Mouse (Mus musculus): ENCODE data around the gene Ccnd1.
A peak's percentile ranks its signal among the peaks of the same experiment; 100 is the strongest.
"Not testable (repeated sequence)": the region's sequence is repeated elsewhere in the genome, so short reads cannot be mapped to it uniquely, and the experiment has no call there.

Gene Ccnd1

DNA sequence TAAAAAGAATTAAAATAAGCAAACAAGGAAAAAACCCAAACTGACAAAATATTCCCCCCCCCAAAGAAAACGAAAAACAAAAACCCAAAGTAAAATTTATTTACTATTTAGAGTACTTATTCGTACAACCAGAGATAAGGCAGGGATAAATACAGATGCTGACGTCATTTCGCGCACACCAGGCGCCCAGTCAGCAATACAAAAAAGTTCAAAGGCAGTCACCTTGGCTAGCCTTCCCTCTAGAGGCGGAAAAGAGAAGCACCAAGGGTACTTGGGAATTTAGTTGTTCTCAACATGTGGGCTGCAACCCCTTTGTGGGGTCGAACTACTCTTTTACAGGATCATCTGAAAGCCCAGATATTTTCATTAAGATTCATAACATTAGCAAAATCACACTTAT lies 31.9 kb downstream of the Ccnd1 start:
- peak; percentile 48 for DNase-seq (ENCODE audit: low spot score)

DNA sequence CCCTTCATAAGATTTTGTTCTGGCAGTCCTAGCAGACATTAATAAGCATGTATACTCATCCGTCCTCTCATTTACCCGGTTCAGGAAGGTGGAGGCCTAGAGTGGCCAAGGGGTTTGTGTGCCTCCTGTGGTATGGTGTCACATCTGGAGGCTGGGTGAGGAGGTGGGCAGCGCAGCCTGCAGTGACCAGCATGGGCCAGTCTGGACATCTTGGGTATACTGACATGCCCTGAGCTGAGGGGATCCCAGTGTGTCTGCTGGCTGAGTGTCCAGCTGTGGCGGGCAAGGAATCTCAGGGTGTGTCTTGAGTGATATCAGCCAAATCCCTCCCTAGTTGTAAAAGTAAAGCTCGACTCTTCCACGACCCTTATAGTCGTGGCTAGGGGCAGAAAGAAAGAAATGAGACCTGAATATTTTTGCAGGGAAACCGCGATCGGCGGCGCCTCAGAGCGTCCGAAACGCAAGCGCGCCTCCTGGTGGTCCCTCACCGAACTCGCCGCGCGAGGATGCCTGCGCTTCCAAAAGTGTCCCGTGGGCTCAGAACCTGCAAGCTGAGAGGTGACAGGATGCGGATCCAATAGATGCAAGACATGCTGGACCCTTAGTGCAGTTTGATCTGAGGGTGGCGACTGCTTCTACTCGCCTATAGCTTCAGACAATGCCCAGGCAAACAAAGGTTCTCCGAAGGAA lies 32.9 kb downstream of the Ccnd1 start:
- DNase-seq (ENCODE audit: low spot score): peak; percentile 61

DNA sequence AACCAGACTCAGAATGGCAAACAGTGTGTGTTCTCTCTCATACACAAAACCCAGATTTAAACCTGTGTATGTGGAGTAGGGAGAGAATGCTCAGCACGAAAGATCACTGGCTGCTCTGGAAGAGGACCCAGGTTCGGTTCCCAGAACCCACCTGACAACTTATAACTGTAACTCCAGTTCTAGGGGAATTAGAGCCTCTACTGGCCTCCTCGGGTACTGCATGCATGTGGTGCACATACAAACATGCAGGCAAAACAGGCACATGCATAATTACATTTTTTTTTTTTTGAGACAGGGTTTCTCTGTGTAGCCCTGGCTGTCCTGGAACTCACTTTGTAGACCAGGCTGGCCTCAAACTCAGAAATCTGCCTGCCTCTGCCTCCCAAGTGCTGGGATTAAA lies 34.2 kb downstream of the Ccnd1 start:
- not testable (repeated sequence) for DNase-seq (ENCODE audit: low spot score)

DNA sequence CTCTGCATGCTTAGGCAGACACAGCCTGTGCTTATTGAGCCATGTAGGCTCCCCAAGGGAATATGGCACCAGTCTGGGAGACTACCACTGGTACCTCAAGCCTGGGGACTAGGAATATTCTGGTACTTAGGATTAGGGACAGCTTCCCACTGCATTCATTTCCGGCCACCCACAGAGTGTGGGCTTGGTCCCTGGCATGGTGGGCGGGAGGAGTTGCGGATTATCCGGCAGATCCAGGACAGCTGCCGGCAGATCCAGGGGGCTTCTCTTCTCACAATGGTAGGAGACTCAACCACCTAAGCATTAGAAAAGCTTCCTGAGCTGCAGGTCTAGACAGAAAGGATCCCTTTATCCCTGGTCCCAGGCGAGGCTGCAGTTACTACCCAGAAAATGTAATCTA lies 41.2 kb downstream of the Ccnd1 start:
- no peak for DNase-seq (ENCODE audit: low spot score)

DNA sequence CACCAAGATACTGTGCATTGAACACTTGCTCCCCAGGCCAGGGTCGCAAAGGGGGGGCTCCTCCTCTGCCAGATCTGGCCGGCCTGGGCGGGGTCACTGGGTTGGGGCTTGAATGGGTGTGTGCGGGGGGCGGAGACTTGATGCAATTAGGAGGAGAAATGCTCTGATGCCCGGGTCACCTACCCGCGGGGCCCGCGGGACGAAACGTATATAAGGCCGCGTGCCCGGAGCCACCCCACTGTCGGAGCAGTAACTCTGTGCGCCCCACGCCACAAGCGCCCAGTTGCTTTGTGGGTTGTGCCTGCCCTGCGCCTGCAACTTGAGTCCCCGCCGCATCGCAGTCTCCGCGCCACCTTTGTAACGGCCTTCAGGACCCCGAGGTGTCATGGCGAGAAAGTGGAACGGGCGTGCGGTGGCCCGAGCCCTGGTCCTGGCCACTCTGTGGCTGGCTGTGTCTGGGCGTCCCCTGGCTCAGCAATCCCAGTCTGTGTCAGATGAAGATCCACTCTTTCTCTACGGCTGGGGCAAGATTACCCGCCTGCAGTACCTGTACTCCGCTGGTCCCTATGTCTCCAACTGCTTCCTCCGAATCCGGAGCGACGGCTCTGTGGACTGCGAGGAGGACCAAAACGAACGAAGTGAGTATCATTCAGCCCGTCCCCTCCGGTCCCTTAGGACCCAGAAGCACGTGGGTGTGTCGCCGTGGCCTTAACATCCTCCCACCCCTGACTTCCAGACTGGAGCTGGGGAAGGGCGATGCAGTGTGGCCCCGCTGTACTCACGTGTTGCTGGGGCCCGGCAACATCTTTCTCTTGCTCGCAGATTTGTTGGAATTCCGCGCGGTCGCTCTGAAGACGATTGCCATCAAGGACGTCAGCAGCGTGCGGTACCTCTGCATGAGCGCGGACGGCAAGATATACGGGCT lies 43.2 kb downstream of the Ccnd1 start, which contains the start of gene Fgf15:
Gene Fgf15 (plus strand): TSS at position 238 of the 925 bp plus-strand sequence.
- DNase-seq (ENCODE audit: low spot score): no peak

DNA sequence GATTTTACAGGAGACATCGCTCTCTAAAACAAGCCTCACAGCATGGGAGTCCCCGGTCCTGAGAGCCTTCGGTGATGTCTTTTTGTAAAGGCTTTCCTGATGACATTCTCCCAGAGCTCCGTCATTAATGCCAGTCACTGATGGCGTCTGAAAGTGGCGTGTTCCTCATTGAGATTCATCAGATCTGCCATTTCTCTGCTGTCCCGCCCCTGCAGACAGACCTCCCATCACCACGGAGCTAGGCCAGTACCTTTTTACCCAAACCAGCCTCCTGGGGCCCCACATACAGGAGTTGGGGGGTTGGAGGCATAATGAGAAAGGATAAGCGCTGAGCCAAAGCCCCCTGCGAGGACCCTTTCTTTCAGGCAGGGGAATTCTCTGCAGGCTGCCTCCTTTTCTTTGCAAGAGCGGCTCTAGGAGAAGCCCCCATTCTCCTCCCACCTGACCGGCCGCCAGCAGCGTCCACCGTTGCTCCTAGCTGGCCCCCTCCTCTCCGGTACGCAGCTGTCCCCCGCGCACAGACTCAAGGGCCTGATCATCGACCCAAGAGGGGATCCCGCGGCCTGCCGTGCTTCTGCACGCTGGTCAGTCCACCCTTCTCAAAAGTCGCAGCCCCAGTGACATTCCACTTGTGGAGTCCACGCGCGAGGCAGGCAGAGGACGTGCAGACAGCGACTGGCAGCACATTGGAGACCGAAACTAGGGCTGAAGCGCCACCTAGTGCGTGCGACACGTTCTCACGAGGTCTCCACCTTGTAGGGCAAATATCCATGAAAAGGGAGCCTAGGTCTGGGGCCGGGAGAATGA lies 44.2 kb downstream of the Ccnd1 start:
- peak; percentile 31 for DNase-seq (ENCODE audit: low spot score)

DNA sequence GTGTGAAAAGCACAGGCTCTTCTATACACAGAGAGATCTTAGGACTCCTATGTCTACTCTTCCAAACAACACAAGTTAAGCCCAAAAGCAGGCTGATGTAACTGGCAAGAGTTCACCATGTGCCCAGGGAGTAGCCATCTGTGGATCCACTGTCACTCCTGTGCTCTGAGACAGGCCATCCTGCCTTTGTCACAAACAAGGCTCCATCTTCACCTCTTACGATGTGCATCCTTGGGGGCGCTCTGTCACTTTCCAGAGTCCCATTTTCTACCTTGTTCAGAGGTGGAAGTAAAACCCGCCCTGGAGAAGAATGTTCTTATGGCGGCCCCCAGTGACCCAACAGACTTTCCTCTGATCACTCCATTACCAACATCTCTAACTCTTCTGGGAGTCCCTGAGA lies 45.0 kb downstream of the Ccnd1 start:
- DNase-seq (ENCODE audit: low spot score): no peak

DNA sequence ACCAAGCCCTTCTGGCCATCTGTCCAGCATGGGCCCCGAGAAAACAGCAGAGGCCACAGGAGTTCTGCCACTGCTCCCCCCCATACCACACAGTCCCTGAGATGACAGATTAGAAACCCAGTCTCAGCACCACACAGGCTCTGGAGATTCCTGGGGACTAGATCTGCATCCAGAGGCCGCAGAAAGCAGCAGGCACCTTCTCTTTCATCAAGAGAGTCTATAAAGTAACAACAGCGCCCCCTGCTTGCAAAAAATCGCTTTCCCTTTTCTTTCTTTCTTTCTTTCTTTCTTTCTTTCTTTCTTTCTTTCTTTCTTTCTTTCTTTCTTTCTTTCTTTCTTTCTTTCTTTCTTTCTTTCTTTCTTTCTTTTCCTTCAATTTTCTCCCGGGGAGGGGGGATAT lies 45.5 kb downstream of the Ccnd1 start:
- DNase-seq (ENCODE audit: low spot score): no peak

DNA sequence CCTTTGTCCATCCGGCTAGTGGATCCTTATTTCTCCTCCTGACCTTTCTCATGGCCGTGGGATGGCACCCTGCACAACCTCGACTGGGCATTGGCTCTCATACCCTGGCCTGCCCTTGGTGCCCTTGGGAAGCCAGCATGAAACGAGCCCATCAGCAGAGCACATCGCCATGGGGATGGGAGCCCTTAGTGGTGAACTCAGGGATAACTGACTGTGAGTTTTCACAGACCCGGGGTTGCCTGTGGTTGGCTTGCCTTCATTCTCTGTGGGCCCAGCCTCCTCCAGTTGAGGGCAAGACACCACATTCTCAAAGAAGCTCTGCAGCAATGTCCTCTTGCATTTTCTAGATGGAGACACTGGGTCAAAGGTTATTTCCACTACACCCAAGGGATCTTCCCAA lies 47.4 kb downstream of the Ccnd1 start:
- no peak for DNase-seq (ENCODE audit: low spot score)

DNA sequence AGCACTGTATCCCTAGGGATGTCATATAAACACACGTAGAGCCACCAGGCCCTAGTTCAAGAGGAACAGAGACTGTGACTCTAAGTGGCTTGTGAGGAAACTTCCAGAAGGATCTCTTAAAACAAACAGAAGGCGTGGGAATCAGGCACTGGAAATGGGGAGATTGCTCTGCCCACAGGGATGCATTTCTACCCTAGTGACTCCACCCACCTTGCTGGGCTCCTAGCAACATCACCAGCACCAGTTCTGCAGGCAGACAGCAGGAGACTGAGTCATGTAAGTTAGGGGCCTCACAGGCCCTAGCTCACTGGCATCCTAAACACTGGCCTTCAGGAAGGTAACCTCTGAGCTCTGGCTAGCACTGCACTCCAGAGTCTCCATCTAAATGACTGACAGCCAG lies 47.9 kb downstream of the Ccnd1 start:
- no peak for DNase-seq (ENCODE audit: low spot score)

DNA sequence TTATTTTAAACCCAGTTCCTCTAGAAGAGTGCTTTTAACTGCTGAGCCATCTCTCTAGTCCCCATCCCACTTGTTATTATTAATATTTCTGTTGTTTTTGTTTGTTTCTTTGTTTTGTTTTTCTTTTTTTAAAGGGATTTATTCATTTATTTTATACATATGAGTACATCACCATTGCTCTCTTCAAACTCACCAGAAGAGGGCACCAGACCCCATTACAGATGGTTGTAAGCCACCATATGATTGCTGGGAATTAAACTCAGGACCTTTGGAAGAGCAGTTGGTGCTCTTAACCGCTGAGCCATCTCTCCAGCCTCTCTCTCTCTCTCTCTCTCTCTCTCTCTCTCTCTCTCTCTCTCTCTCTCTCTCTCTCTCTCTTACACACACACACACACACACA lies 49.1 kb downstream of the Ccnd1 start:
- DNase-seq (ENCODE audit: low spot score): not testable (repeated sequence)

DNA sequence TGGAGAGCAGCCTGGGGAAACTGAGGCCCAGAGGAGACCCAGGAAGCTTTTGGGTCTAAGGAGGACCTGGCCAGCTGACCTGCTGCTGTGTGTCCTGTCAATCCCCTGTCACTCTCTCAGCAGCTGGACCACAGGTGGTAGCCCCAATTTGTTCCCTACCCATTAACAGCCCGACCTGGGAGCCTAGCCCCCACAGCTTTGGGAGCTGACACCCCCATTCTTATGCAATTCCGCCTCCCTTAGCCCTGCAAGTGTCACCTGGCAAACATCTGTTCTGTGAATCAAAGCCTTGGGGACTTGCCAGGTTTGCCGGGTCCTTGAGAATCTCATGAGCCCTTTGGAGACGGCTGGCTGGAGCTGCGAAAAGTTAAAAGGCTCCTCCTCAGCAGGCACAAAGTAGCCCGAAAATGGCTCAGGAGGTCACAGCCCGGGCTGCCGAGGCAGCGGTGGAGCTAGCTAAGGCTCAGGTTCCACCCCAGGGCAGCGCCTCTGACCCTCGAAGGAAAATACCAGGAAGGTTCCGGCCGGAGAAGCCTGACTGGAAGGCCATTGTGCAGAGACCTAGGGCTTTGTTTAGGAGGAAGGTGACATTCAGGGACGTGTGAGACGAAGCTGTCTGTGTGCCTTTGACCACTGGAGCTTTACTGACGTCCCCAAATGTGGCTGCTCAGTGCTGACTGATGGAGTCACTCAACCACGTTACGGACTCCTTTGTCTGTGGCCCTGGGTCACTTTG lies 51.0 kb downstream of the Ccnd1 start:
- no peak for DNase-seq (ENCODE audit: low spot score)

DNA sequence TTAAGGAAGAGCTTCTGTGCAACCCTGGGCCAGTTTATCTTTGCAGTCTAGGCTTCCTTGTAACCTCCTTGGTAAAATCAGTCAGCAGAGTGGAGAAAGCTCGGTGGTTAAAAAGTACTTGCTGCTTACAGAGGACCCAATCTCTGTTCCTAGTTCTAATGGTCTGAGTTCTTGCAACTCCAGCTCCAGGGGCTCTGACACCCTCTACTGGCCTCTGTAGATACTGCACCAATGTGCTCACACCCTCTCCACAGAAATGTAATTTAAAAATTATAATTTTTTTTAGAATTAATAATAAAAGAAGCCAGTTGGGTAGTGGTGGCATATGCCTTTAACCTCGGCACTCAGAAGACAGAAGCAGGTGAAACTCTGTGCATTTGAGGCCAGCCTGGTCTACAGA lies 52.1 kb downstream of the Ccnd1 start:
- no peak for DNase-seq (ENCODE audit: low spot score)

DNA sequence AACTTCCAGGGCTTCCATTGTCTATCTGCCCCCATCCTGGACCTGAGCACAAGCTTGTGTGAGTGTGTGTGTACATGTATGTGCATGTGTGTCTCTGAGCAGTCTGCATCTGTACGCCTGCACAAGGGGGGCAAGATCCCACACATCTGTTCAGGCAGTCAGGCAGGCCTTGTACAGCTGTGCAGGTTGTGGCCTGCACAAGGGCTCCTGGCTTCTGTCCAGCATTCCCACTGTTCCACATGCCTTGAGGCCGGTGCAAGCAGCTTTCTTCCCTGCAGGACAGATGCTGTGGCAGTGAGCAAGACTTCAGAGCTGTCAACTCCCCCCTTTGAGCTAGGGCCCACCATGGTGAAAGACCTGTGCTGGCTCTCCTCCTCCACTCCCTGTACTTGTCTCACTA lies 56.6 kb downstream of the Ccnd1 start:
- DNase-seq (ENCODE audit: low spot score): no peak

All from T-cell, adult 2 months (primary cell).